Mouse (Mus musculus): ENCODE data around the gene Zfp143. TPM values are rescaled to one million over a fixed set of nuclear protein-coding genes. Genes with fewer than 3 reads are reported as not detected.
A peak's percentile ranks its signal among the peaks of the same experiment; 100 is the strongest.
"Not testable (repeated sequence)": the region's sequence is repeated elsewhere in the genome, so short reads cannot be mapped to it uniquely, and the experiment has no call there.

Gene Zfp143
- 20.7 and 21.2 TPM in 2 replicates for polyA plus RNA-seq (2015; fragmentation: Nextera tagmentation; extraction: Ambion mirVana)

- peak within 1 kb of the TSS; percentile 98 for H3K9ac ChIP-seq
- peak within 1 kb of the TSS; percentile 100 for H3K27ac ChIP-seq
- peak; percentile 99 for ATAC-seq (ENCODE audit: borderline replicate concordance, extremely low read depth, low FRiP score, low TSS enrichment)
- H3K36me3 ChIP-seq = peaks cover 17% of the 10 kb centered on the region
- peak within 1 kb of the TSS; percentile 83 for H3K4me3 ChIP-seq
- H3K4me1 ChIP-seq = peaks cover 20% of the 10 kb centered on the region
- under 1% methylated on average over 34 of the region's 34 CpGs for WGBS
- H3K9me3 ChIP-seq = no peaks in the 10 kb centered on the region
- peak within 1 kb of the TSS; percentile 58 for H3K4me2 ChIP-seq
- no peaks in the 10 kb centered on the region for H3K27me3 ChIP-seq
These were observed at the start of gene Zfp143 for GRCm38 (mm10) chr7:110061199-110061751. Gene Zfp143 (plus strand): TSS chr7:110061217.

- Histone ChIP-seq H3K9me3 (no peaks in the 10 kb centered on the region), H3K27me3 (no peaks in the 10 kb centered on the region), H3K27ac (no peak overlapping the region), H3K4me1 (no peaks in the 10 kb centered on the region), H3K4me3 (no peak overlapping the region), H3K36me3 (no peaks in the 10 kb centered on the region), H3K4me2 (no peak overlapping the region), H3K9ac (no peak overlapping the region)
- no peak for ATAC-seq (ENCODE audit: borderline replicate concordance, extremely low read depth, low FRiP score, low TSS enrichment)
- WGBS = 39% methylated on average over 1 of the region's 1 CpGs
These were observed 49.6 kb upstream of the Zfp143 start for GRCm38 (mm10) chr7:110011417-110011816.

GRCm38 (mm10) chr7:110014272-110014671 lies 46.7 kb upstream of the Zfp143 start:
- Histone ChIP-seq H3K36me3 (no peaks in the 10 kb centered on the region), H3K9ac (no peak overlapping the region), H3K4me1 (no peaks in the 10 kb centered on the region), H3K27me3 (no peaks in the 10 kb centered on the region), H3K4me2 (no peak overlapping the region), H3K9me3 (no peaks in the 10 kb centered on the region), H3K4me3 (no peak overlapping the region), H3K27ac (no peak overlapping the region)
- WGBS = 80% methylated on average over 5 of the region's 5 CpGs
- ATAC-seq (ENCODE audit: borderline replicate concordance, extremely low read depth, low FRiP score, low TSS enrichment) = no peak

- H3K4me1 ChIP-seq = peaks cover 9% of the 10 kb centered on the region; the same call in 1 of the 2 replicates
- peak within 1 kb of the TSS; percentile 75 for H3K4me2 ChIP-seq
- peak; percentile 97 for ATAC-seq (ENCODE audit: borderline replicate concordance, extremely low read depth, low FRiP score, low TSS enrichment)
- no peaks in the 10 kb centered on the region; the same call in 1 of the 2 replicates for H3K36me3 ChIP-seq
- peak within 1 kb of the TSS; percentile 89 for H3K9ac ChIP-seq
- no peaks in the 10 kb centered on the region for H3K27me3 ChIP-seq
- H3K4me3 ChIP-seq = peak within 1 kb of the TSS; percentile 73
- under 1% methylated on average over 48 of the region's 48 CpGs for WGBS
- no peaks in the 10 kb centered on the region for H3K9me3 ChIP-seq
- H3K27ac ChIP-seq = peak within 1 kb of the TSS; percentile 93
These were observed 42.8 kb upstream of the Zfp143 start, which contains the start of gene Ipo7 for GRCm38 (mm10) chr7:110018117-110018630. Gene Ipo7 (plus strand): TSS chr7:110018274.

- Histone ChIP-seq H3K9ac (peak overlapping the region; percentile 89), H3K4me3 (peak overlapping the region; percentile 73), H3K27ac (peak overlapping the region; percentile 93), H3K9me3 (no peaks in the 10 kb centered on the region), H3K4me1 (peaks cover 9% of the 10 kb centered on the region; the same call in 1 of the 2 replicates), H3K4me2 (peak overlapping the region; percentile 75), H3K36me3 (no peaks in the 10 kb centered on the region; the same call in 1 of the 2 replicates), H3K27me3 (no peaks in the 10 kb centered on the region)
- peak; percentile 84 for ATAC-seq (ENCODE audit: borderline replicate concordance, extremely low read depth, low FRiP score, low TSS enrichment)
- 0% methylated on average over 42 of the region's 42 CpGs for WGBS
These were observed 42.2 kb upstream of the Zfp143 start for GRCm38 (mm10) chr7:110018631-110019482.

- Histone ChIP-seq H3K4me2 (no peak overlapping the region), H3K4me3 (no peak overlapping the region), H3K4me1 (peaks cover 9% of the 10 kb centered on the region; the same call in 1 of the 2 replicates), H3K27ac (no peak overlapping the region), H3K9me3 (no peaks in the 10 kb centered on the region), H3K9ac (no peak overlapping the region), H3K36me3 (peaks cover 11% of the 10 kb centered on the region), H3K27me3 (no peaks in the 10 kb centered on the region)
- ATAC-seq (ENCODE audit: borderline replicate concordance, extremely low read depth, low FRiP score, low TSS enrichment) = no peak
- WGBS = 67% methylated on average over 1 of the region's 1 CpGs
These were observed 37.5 kb upstream of the Zfp143 start for GRCm38 (mm10) chr7:110023553-110023952.

GRCm38 (mm10) chr7:110026594-110026993 lies 34.4 kb upstream of the Zfp143 start:
- no peak for ATAC-seq (ENCODE audit: borderline replicate concordance, extremely low read depth, low FRiP score, low TSS enrichment)
- Histone ChIP-seq H3K27ac (no peak overlapping the region), H3K27me3 (no peaks in the 10 kb centered on the region), H3K4me3 (no peak overlapping the region), H3K4me1 (no peaks in the 10 kb centered on the region), H3K36me3 (peaks cover 32% of the 10 kb centered on the region), H3K4me2 (no peak overlapping the region), H3K9ac (no peak overlapping the region), H3K9me3 (no peaks in the 10 kb centered on the region)
- WGBS = 78% methylated on average over 2 of the region's 2 CpGs

GRCm38 (mm10) chr7:110028826-110029225 lies 32.2 kb upstream of the Zfp143 start:
- no peak overlapping the region for H3K27ac ChIP-seq
- H3K4me3 ChIP-seq = no peak overlapping the region
- H3K4me1 ChIP-seq = no peaks in the 10 kb centered on the region
- WGBS = 60% methylated on average over 1 of the region's 1 CpGs
- H3K9me3 ChIP-seq = no peaks in the 10 kb centered on the region
- no peak overlapping the region for H3K4me2 ChIP-seq
- H3K27me3 ChIP-seq = no peaks in the 10 kb centered on the region
- H3K9ac ChIP-seq = no peak overlapping the region
- ATAC-seq (ENCODE audit: borderline replicate concordance, extremely low read depth, low FRiP score, low TSS enrichment) = no peak
- H3K36me3 ChIP-seq = peaks cover 50% of the 10 kb centered on the region

- H3K4me2 ChIP-seq = no peak overlapping the region
- no peaks in the 10 kb centered on the region for H3K27me3 ChIP-seq
- H3K4me1 ChIP-seq = no peaks in the 10 kb centered on the region
- WGBS = 70% methylated on average over 3 of the region's 3 CpGs
- H3K9ac ChIP-seq = no peak overlapping the region
- peaks cover 50% of the 10 kb centered on the region for H3K36me3 ChIP-seq
- H3K4me3 ChIP-seq = no peak overlapping the region
- ATAC-seq (ENCODE audit: borderline replicate concordance, extremely low read depth, low FRiP score, low TSS enrichment) = no peak
- H3K9me3 ChIP-seq = no peaks in the 10 kb centered on the region
- no peak overlapping the region for H3K27ac ChIP-seq
These were observed 30.7 kb upstream of the Zfp143 start for GRCm38 (mm10) chr7:110030342-110030741.

GRCm38 (mm10) chr7:110057723-110058122 lies 3.3 kb upstream of the Zfp143 start:
- WGBS = 93% methylated on average over 2 of the region's 2 CpGs
- H3K4me3 ChIP-seq; H3K27me3 ChIP-seq; H3K27ac ChIP-seq; H3K9me3 ChIP-seq; ATAC-seq (ENCODE audit: borderline replicate concordance, extremely low read depth, low FRiP score, low TSS enrichment); H3K4me2 ChIP-seq; H3K9ac ChIP-seq: not testable (repeated sequence)
- Histone ChIP-seq H3K36me3 (peaks cover 45% of the 10 kb centered on the region), H3K4me1 (peaks cover 13% of the 10 kb centered on the region; the same call in 1 of the 2 replicates)

- 84% methylated on average over 12 of the region's 12 CpGs for WGBS
- Histone ChIP-seq H3K4me3 (no peak overlapping the region), H3K4me1 (peaks cover 20% of the 10 kb centered on the region), H3K36me3 (peaks cover 33% of the 10 kb centered on the region), H3K27ac (0 out of 2 replicates have a peak overlapping the region, but pooled peaks have one; percentile 7), H3K4me2 (no peak overlapping the region; the same call in 1 of the 2 replicates), H3K9me3 (no peaks in the 10 kb centered on the region), H3K9ac (no peak overlapping the region), H3K27me3 (no peaks in the 10 kb centered on the region)
- ATAC-seq (ENCODE audit: borderline replicate concordance, extremely low read depth, low FRiP score, low TSS enrichment) = no peak
These were observed 1.8 kb upstream of the Zfp143 start for GRCm38 (mm10) chr7:110059092-110059785.
